Mouse (Mus musculus) CH12.LX (cell line): ENCODE results near the gene Zbed4. TPM values are rescaled to one million over a fixed set of nuclear protein-coding genes. Genes with fewer than 3 reads are reported as not detected.

Experiments used
- DNase-seq: peaks from one replicate; pipeline ENCODE4 v3.0.0-alpha.2; 2013; ENCODE audit errors: extremely low read depth
- H3K27ac ChIP-seq: 2 replicates; pipeline ENCODE4 v1.5.1; 2012; ENCODE audit warnings: low read depth, mild to moderate bottlenecking, control low read depth, moderate library complexity; ENCODE audit not compliant: insufficient read depth
- H3K27me3 ChIP-seq: replicated peaks from 2 replicates; pipeline ENCODE3; 2012; ENCODE audit warnings: inconsistent platforms
- H3K36me3 ChIP-seq, 2 experiments: replicated peaks in 1 of 2; 2 replicates each; pipeline versions ENCODE3 to v1.6.1; 2012; ENCODE audit warnings: inconsistent platforms in 1 of 2, low read length in 1 of 2, mild to moderate bottlenecking in 1 of 2, mixed read lengths in 1 of 2, moderate library complexity in 1 of 2; ENCODE audit not compliant: control insufficient read depth in 1 of 2, insufficient read depth in 1 of 2
- H3K4me1 ChIP-seq, 2 experiments: 2 replicates each; pipeline ENCODE4 v1.6.1; 2012; ENCODE audit warnings: inconsistent platforms in 1 of 2, moderate library complexity in 1 of 2; ENCODE audit not compliant: insufficient read depth in 2 of 2, control insufficient read depth in 1 of 2
- H3K4me2 ChIP-seq: 2 replicates; pipeline ENCODE4 v1.6.1; 2012; ENCODE audit warnings: low read depth, mild to moderate bottlenecking, control low read depth; ENCODE audit not compliant: poor library complexity, insufficient read depth, severe bottlenecking
- H3K4me3 ChIP-seq, 3 experiments: fragments of 150-350 bp in 1 of 3; sonication (generic) in 1 of 3; replicated peaks in 1 of 3; 2 replicates each; pipeline versions ENCODE3 to v1.5.1; 2011 to 2012; ENCODE audit warnings: low read depth in 2 of 3, low read length in 2 of 3, mild to moderate bottlenecking in 2 of 3, moderate library complexity in 2 of 3, control low read depth in 1 of 3, improper control_type of control experiment in 1 of 3, inconsistent platforms in 1 of 3, mixed read lengths in 1 of 3; ENCODE audit not compliant: poor library complexity in 1 of 3
- H3K79me2 ChIP-seq: replicated peaks from 2 replicates; pipeline ENCODE4 v1.6.1; 2012; ENCODE audit warnings: mild to moderate bottlenecking, moderate library complexity; ENCODE audit not compliant: control insufficient read depth, poor library complexity, insufficient read depth, severe bottlenecking; ENCODE audit errors: extremely low read depth
- H3K9ac ChIP-seq: 2 replicates; pipeline ENCODE4 v1.6.1; 2012; ENCODE audit warnings: low read depth, mild to moderate bottlenecking, control low read depth, moderate library complexity; ENCODE audit not compliant: insufficient read depth
- H3K9me3 ChIP-seq: replicated peaks from 2 replicates; pipeline ENCODE3; 2012; ENCODE audit warnings: low read length, inconsistent platforms, mixed read lengths
- CHD2 ChIP-seq: IDR thresholded peaks from 2 replicates; pipeline ENCODE4 v1.6.1; 2011; ENCODE audit warnings: low read length, improper control_type of control experiment
- CTCF ChIP-seq, 2 experiments: IDR thresholded peaks in 1 of 2; conservative IDR thresholded peaks in 1 of 2; 2 replicates each; pipeline ENCODE4 v1.5.1; 2011 to 2012; ENCODE audit warnings: low read depth in 2 of 2, low read length in 2 of 2, improper control_type of control experiment in 1 of 2, inconsistent platforms in 1 of 2, mild to moderate bottlenecking in 1 of 2, moderate library complexity in 1 of 2
- E2F4 ChIP-seq: IDR thresholded peaks from 2 replicates; pipeline ENCODE4 v1.6.1; 2011; ENCODE audit warnings: low read depth, low read length, improper control_type of control experiment; ENCODE audit not compliant: insufficient replicate concordance
- GABPA ChIP-seq: IDR thresholded peaks from 2 replicates; pipeline ENCODE4 v1.6.1; 2012; ENCODE audit warnings: low read depth, low read length, improper control_type of control experiment, inconsistent platforms; ENCODE audit not compliant: insufficient replicate concordance
- HCFC1 ChIP-seq: IDR thresholded peaks from 2 replicates; pipeline ENCODE4 v1.6.1; 2012; ENCODE audit warnings: low read depth, mild to moderate bottlenecking, inconsistent platforms, low read length, improper control_type of control experiment
- IRF4 ChIP-seq: IDR thresholded peaks from 2 replicates; pipeline ENCODE4 v1.6.1; 2014; ENCODE audit warnings: low read depth, mild to moderate bottlenecking, inconsistent platforms, low read length, improper control_type of control experiment
- JUN ChIP-seq: IDR thresholded peaks from 2 replicates; pipeline ENCODE4 v1.6.1; 2011; ENCODE audit warnings: low read depth, mild to moderate bottlenecking, low read length, improper control_type of control experiment, moderate library complexity; ENCODE audit not compliant: insufficient read depth
- MAFK ChIP-seq: IDR thresholded peaks from 2 replicates; pipeline ENCODE4 v1.6.1; 2011; ENCODE audit warnings: low read length, improper control_type of control experiment; ENCODE audit not compliant: insufficient replicate concordance
- MEF2A ChIP-seq: IDR thresholded peaks from 2 replicates; pipeline ENCODE4 v1.6.1; 2014; ENCODE audit warnings: low read depth, mild to moderate bottlenecking, inconsistent platforms, low read length, improper control_type of control experiment, borderline replicate concordance
- NRF1 ChIP-seq: IDR thresholded peaks from 2 replicates; pipeline ENCODE4 v1.6.1; 2014; ENCODE audit warnings: low read depth, mild to moderate bottlenecking, inconsistent platforms, low read length, improper control_type of control experiment, moderate library complexity
- PAX5 ChIP-seq: IDR thresholded peaks from 2 replicates; pipeline ENCODE4 v1.6.1; 2012; ENCODE audit warnings: low read length, inconsistent platforms, mixed read lengths
- POLR2AphosphoS2 ChIP-seq: IDR thresholded peaks from 2 replicates; pipeline ENCODE4 v1.6.1; 2011; ENCODE audit warnings: low read depth, low read length, improper control_type of control experiment
- RAD21 ChIP-seq: IDR thresholded peaks from 2 replicates; pipeline ENCODE4 v1.6.1; 2011; ENCODE audit warnings: low read depth, mild to moderate bottlenecking, low read length, improper control_type of control experiment, moderate library complexity
- RCOR1 ChIP-seq: conservative IDR thresholded peaks from 2 replicates; pipeline ENCODE4 v1.6.1; 2012; ENCODE audit warnings: low read depth, mild to moderate bottlenecking, inconsistent platforms, low read length, improper control_type of control experiment
- SIN3A ChIP-seq: IDR thresholded peaks from 2 replicates; pipeline ENCODE4 v1.6.1; 2012; ENCODE audit warnings: low read length, improper control_type of control experiment, inconsistent platforms
- SMC3 ChIP-seq: IDR thresholded peaks from 2 replicates; pipeline ENCODE4 v1.6.1; 2011; ENCODE audit warnings: low read depth, low read length, improper control_type of control experiment
- USF1 ChIP-seq: IDR thresholded peaks from 2 replicates; pipeline ENCODE4 v1.6.1; 2014; ENCODE audit warnings: low read depth, mild to moderate bottlenecking, inconsistent platforms, low read length, improper control_type of control experiment
- ZC3H11A ChIP-seq: IDR thresholded peaks from 2 replicates; pipeline ENCODE4 v1.6.1; 2012; ENCODE audit warnings: low read depth, mild to moderate bottlenecking, inconsistent platforms, low read length, improper control_type of control experiment
- ZKSCAN1 ChIP-seq: IDR thresholded peaks from 2 replicates; pipeline ENCODE4 v1.6.1; 2012; ENCODE audit warnings: low read depth, inconsistent platforms, low read length, improper control_type of control experiment, borderline replicate concordance
- ZMIZ1 ChIP-seq: IDR thresholded peaks from 2 replicates; pipeline ENCODE4 v1.6.1; 2012; ENCODE audit warnings: low read depth, mild to moderate bottlenecking, inconsistent platforms, low read length, improper control_type of control experiment
- ZNF384 ChIP-seq: IDR thresholded peaks from 2 replicates; pipeline ENCODE4 v1.6.1; 2012; ENCODE audit warnings: low read depth, low read length, improper control_type of control experiment, inconsistent platforms
- dilution Hi-C: fragments of 300-500 bp; cut with MboI; formaldehyde crosslinking; loops from 2 replicates; pipeline ENCODE4 v1.14.3; 2020; ENCODE audit warnings: low sequenced_read_pairs; ENCODE audit not compliant: extremely low pct_unique_long_range_greater_than_20kb, extremely low pct_ligation_motif_present
- in situ Hi-C: fragments of 300-500 bp; cut with MboI; formaldehyde crosslinking; loops from 3 replicates; pipeline ENCODE4 v1.14.3; 2019; ENCODE audit warnings: low sequenced_read_pairs, low pct_ligation_motif_present, low pct_unique_long_range_greater_than_20kb, mixed read lengths
- polyA plus RNA-seq: library from polyadenylated mRNA; unstranded; fragments of >175 nt; gene quantifications from 2 replicates; pipeline ENCODE4 v1.2.1, GENCODE M21; 2012; ENCODE audit warnings: low read depth; ENCODE audit not compliant: insufficient read length
- total RNA-seq, 2 experiments: library from RNA; depleted of rRNA; stranded (reverse); fragments of 300-350 nt in 1 of 2; fragments of >200 nt in 1 of 2; gene quantifications; 2 replicates each; pipeline ENCODE4 v1.2.3; 2012 to 2014

The Zbed4 gene
- total and polyA plus RNA-seq, 3 experiments: 11.0 to 16.7 (median 13.8) TPM

GRCm38 (mm10) chr15:88714021-88714589, 37.4 kb upstream of the Zbed4 start:
- Histone ChIP-seq H3K9ac (no peak overlapping the region), H3K4me1 (no peaks in the 10 kb centered on the region; a peak in 1 of 4 replicates), H3K79me2 (peaks cover 26% of the 10 kb centered on the region), H3K27me3 (no peaks in the 10 kb centered on the region), H3K9me3 (no peaks in the 10 kb centered on the region), H3K27ac (no peak overlapping the region), H3K4me3 (no peak overlapping the region), H3K36me3 (peaks cover 88 to 99% of the 10 kb centered on the region in 2 experiments), H3K4me2 (no peak overlapping the region)
- DNase-seq: no peak
- no peak for TF ChIP-seq ZKSCAN1
- in situ Hi-C loops (no loop called here), dilution Hi-C loops (no loop called here)

- Histone ChIP-seq H3K79me2 (peaks cover 47% of the 10 kb centered on the region), H3K4me1 (peaks cover 0 to 2% of the 10 kb centered on the region in 2 experiments; a peak in 2 of 4 replicates), H3K36me3 (peaks cover 74 to 92% of the 10 kb centered on the region in 2 experiments), H3K9ac (no peak overlapping the region), H3K4me3 (no peak overlapping the region), H3K9me3 (no peaks in the 10 kb centered on the region), H3K27ac (no peak overlapping the region), H3K4me2 (no peak overlapping the region), H3K27me3 (no peaks in the 10 kb centered on the region)
- TF ChIP-seq JUN: no peak
- no peak for TF ChIP-seq ZMIZ1
- no peak for TF ChIP-seq IRF4
- TF ChIP-seq CTCF (conservative IDR thresholded peaks at IDR 0.05 in 1 of 2, IDR thresholded peaks at IDR 0.05 in 1 of 2; ENCODE audit: low read depth in 2 of 2, low read length in 2 of 2): peak; percentile 50 to 57
- peak; percentile 31 for DNase-seq
- in situ Hi-C loops: no loop called here
- dilution Hi-C loops: no loop called here
These were observed 35.1 kb upstream of the Zbed4 start for GRCm38 (mm10) chr15:88716350-88716749.

DNA sequence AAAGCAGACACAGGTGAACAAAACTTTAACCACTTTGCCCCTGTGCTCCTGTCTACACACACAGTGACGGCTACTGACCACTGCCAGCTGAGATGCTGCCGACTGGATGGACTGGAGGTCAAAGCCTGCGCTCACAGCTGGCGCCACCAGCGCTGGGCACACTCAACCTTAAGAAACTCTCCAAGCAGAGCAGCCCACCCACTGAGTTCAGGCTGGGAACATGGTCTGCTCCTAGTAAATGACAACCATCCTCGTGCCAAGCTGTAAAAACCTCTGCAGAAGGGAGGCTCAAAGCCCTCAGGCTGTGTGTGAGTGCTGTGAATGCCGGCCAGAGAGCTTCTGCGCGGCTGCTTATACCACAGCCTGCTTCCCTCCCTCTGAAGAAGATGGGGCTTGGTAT, 34.2 kb upstream of the Zbed4 start:
- Histone ChIP-seq H3K79me2 (peaks cover 56% of the 10 kb centered on the region), H3K4me3 (no peak overlapping the region), H3K4me1 (peaks cover 0 to 2% of the 10 kb centered on the region in 2 experiments; a peak in 2 of 4 replicates), H3K27me3 (no peaks in the 10 kb centered on the region), H3K9me3 (no peaks in the 10 kb centered on the region), H3K4me2 (no peak overlapping the region), H3K9ac (no peak overlapping the region), H3K36me3 (peaks cover 72 to 91% of the 10 kb centered on the region in 2 experiments), H3K27ac (no peak overlapping the region)
- dilution Hi-C loops (no loop called here), in situ Hi-C loops (no loop called here)
- no peak for DNase-seq
- no peak for TF ChIP-seq POLR2AphosphoS2
- TF ChIP-seq HCFC1: no peak
- TF ChIP-seq MAFK: no peak
- no peak for TF ChIP-seq SMC3
- no peak for TF ChIP-seq IRF4
- TF ChIP-seq GABPA: no peak
- no peak for TF ChIP-seq SIN3A
- no peak for TF ChIP-seq USF1
- TF ChIP-seq NRF1: no peak
- no peak for TF ChIP-seq RCOR1
- TF ChIP-seq ZNF384: no peak
- TF ChIP-seq ZMIZ1: no peak
- no peak for TF ChIP-seq MEF2A
- TF ChIP-seq RAD21: no peak
- no peak for TF ChIP-seq ZC3H11A
- no peak for TF ChIP-seq CHD2
- TF ChIP-seq E2F4: no peak
- no peak for TF ChIP-seq PAX5
